Mouse (Mus musculus) intestine, embryonic 16.5 days (tissue): ENCODE data around the gene Gm20481. TPM values are rescaled to one million over a fixed set of nuclear protein-coding genes. Genes with fewer than 3 reads are reported as not detected.
"Not testable (repeated sequence)": the region's sequence is repeated elsewhere in the genome, so short reads cannot be mapped to it uniquely, and the experiment has no call there.

Source experiments
- ATAC-seq: fragments of 200-750 bp; cut with Nextera tagmentation; 2 replicates; pipeline ENCODE4 v1.8.0; 2017; ENCODE audit warnings: moderate TSS enrichment, moderate library complexity
- H3K27ac ChIP-seq: fragments of 300-500 bp; sonication (generic); 2 replicates; pipeline ENCODE4 v1.5.1; 2014; ENCODE audit warnings: mild to moderate bottlenecking, low read length
- H3K27me3 ChIP-seq: fragments of 300-500 bp; sonication (generic); replicated peaks from 2 replicates; pipeline ENCODE4 v1.6.1; 2014; ENCODE audit warnings: low read length, control low read depth, mixed read lengths; ENCODE audit not compliant: control insufficient read depth, insufficient read depth
- H3K36me3 ChIP-seq: fragments of 300-500 bp; sonication (generic); 2 replicates; pipeline ENCODE4 v1.6.1; 2014; ENCODE audit warnings: low read length, control low read depth; ENCODE audit not compliant: control insufficient read depth, insufficient read depth
- H3K4me1 ChIP-seq: fragments of 300-500 bp; sonication (generic); 2 replicates; pipeline ENCODE4 v1.6.1; 2014; ENCODE audit warnings: low read length, control low read depth, mixed read lengths; ENCODE audit not compliant: control insufficient read depth, insufficient read depth
- H3K4me2 ChIP-seq: fragments of 300-500 bp; sonication (generic); 2 replicates; pipeline ENCODE4 v1.6.1; 2014; ENCODE audit warnings: low read depth, low read length, control low read depth
- H3K4me3 ChIP-seq: fragments of 300-500 bp; sonication (generic); 2 replicates; pipeline ENCODE4 v1.5.1; 2014; ENCODE audit warnings: mild to moderate bottlenecking, low read length
- H3K9ac ChIP-seq: fragments of 300-500 bp; sonication (generic); 2 replicates; pipeline ENCODE4 v1.6.1; 2014; ENCODE audit warnings: low read depth, low read length
- H3K9me3 ChIP-seq: fragments of 300-500 bp; sonication (generic); 2 replicates; pipeline ENCODE4 v1.6.1; 2016; ENCODE audit warnings: low read length, control low read depth; ENCODE audit not compliant: control insufficient read depth
- WGBS: fragments of 180-500 bp; shearing (Covaris S2); extraction: QIAGEN DNeasy Blood & Tissue Kit; methylation state at CpG from one replicate; pipeline ENCODE4 v1.1.7; 2014; 5-methylcytosine and 5-hydroxymethylcytosine counted together
- polyA plus RNA-seq: library from polyadenylated mRNA; unstranded; fragments of >200 nt; fragmentation: Nextera tagmentation; extraction: Ambion mirVana; gene quantifications from 2 replicates; pipeline ENCODE4 v1.2.1, GENCODE M21; 2015

Gene Gm20481
- polyA plus RNA-seq, 1 experiment from 2014 or later, result not detected

DNA sequence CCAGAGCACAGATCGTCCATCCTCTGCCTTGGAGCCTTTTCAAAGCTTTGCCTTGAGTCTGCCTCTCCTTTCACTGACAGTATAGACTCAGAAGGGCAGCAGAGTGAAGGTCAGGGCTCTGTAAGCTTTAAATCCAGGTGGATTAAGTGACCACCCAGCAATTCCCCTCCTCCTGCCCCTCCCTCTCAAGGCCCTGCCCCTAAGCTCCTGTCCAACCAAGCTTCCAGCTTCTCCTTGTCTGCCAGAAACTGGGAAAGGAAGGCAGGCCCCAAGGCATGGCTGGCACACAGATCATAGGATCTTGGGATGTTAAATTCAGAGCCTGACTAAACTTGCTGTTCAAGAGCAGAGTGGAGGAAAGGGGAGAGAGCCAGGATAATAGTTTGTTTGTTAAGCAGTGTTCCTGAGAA, 5.1 kb upstream of the Gm20481 start:
- WGBS, result 32% methylated on average over 1 of the region's 1 CpGs
- no peak for ATAC-seq
- Histone ChIP-seq H3K9me3 (no peaks in the 10 kb centered on the region), H3K4me2 (no peak overlapping the region), H3K27ac (peak overlapping the region; percentile 18; the same call in 1 of the 2 replicates), H3K36me3 (no peaks in the 10 kb centered on the region), H3K4me3 (no peak overlapping the region), H3K4me1 (peaks cover 9% of the 10 kb centered on the region), H3K27me3 (peaks cover 17% of the 10 kb centered on the region), H3K9ac (peak overlapping the region; percentile 8; the same call in 1 of the 2 replicates)

GRCm38 (mm10) chr17:34965627-34966026, 4.1 kb upstream of the Gm20481 start:
- H3K4me2 ChIP-seq, result no peak overlapping the region
- H3K27ac ChIP-seq, result no peak overlapping the region
- 62% methylated on average over 5 of the region's 5 CpGs for WGBS

DNA sequence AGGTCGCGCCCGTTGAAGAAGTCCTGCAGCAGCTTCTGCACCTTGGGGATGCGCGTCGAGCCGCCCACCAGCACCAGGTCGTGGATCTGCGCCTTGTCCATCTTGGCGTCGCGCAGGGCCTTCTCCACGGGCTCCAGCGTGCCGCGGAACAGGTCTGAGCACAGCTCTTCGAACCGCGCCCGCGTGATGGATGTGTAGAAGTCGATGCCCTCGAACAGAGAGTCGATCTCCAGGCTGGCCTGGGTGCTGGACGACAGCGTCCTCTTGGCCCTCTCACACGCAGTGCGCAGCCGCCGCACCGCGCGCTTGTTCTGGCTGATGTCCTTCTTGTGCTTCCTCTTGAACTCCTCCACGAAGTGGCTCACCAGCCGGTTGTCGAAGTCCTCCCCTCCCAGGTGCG, 1.1 kb downstream of the Gm20481 start:
- not testable (repeated sequence) for H3K9me3 ChIP-seq, H3K4me1 ChIP-seq, H3K9ac ChIP-seq, H3K4me3 ChIP-seq, H3K4me2 ChIP-seq, H3K36me3 ChIP-seq, H3K27ac ChIP-seq, ATAC-seq
- H3K27me3 ChIP-seq, result peaks cover 17% of the 10 kb centered on the region
- WGBS, result 31% methylated on average over 15 of the region's 37 CpGs

More at GRCm38 (mm10) chr17:34965627-34966026, 4.1 kb upstream of the Gm20481 start:
- H3K27me3 ChIP-seq, result peaks cover 17% of the 10 kb centered on the region
- ATAC-seq, result no peak
- no peaks in the 10 kb centered on the region for H3K9me3 ChIP-seq
- no peaks in the 10 kb centered on the region for H3K36me3 ChIP-seq
- H3K4me3 ChIP-seq, result no peak overlapping the region
- no peak overlapping the region for H3K9ac ChIP-seq
- peaks cover 6% of the 10 kb centered on the region for H3K4me1 ChIP-seq

DNA sequence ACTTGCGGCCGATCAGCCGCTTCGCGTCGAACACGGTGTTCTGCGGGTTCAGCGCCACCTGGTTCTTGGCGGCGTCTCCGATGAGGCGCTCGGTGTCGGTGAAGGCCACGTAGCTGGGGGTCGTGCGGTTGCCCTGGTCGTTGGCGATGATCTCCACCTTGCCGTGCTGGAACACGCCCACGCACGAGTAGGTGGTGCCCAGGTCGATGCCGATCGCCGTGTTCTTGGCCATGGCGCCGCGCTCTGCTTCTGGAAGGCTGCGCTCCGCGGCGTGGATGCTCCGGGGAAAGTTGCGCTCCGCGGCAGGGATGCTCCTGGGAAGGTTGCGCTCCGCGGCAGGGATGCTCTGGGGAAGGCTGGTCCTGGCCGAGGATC, 2.0 kb downstream of the Gm20481 start:
- not testable (repeated sequence) for H3K4me1 ChIP-seq, H3K9ac ChIP-seq, H3K9me3 ChIP-seq, H3K27ac ChIP-seq, H3K36me3 ChIP-seq
- WGBS, result 0% methylated on average over 16 of the region's 43 CpGs
- Histone ChIP-seq H3K4me3 (peak overlapping the region; percentile 46), H3K4me2 (peak overlapping the region; percentile 71), H3K27me3 (peaks cover 17% of the 10 kb centered on the region)
- peak; percentile 48 for ATAC-seq

- Histone ChIP-seq H3K9ac (peak within 1 kb of the TSS; percentile 48), H3K27ac (peak within 1 kb of the TSS; percentile 52), H3K27me3 (peaks cover 17% of the 10 kb centered on the region), H3K4me2 (peak within 1 kb of the TSS; percentile 71), H3K4me3 (peak within 1 kb of the TSS; percentile 46)
- not testable (repeated sequence) for H3K9me3 ChIP-seq, H3K36me3 ChIP-seq, H3K4me1 ChIP-seq
- peak; percentile 96 for ATAC-seq
- 1% methylated on average over 28 of the region's 33 CpGs for WGBS
These were observed 2.5 kb downstream of the Gm20481 start, which contains the start of the genes Hspa1a and Hspa1l for GRCm38 (mm10) chr17:34972069-34972749. Gene Hspa1a, minus strand, starts transcription at chr17:34972156. Gene Hspa1l, plus strand, starts transcription at chr17:34972703.

DNA sequence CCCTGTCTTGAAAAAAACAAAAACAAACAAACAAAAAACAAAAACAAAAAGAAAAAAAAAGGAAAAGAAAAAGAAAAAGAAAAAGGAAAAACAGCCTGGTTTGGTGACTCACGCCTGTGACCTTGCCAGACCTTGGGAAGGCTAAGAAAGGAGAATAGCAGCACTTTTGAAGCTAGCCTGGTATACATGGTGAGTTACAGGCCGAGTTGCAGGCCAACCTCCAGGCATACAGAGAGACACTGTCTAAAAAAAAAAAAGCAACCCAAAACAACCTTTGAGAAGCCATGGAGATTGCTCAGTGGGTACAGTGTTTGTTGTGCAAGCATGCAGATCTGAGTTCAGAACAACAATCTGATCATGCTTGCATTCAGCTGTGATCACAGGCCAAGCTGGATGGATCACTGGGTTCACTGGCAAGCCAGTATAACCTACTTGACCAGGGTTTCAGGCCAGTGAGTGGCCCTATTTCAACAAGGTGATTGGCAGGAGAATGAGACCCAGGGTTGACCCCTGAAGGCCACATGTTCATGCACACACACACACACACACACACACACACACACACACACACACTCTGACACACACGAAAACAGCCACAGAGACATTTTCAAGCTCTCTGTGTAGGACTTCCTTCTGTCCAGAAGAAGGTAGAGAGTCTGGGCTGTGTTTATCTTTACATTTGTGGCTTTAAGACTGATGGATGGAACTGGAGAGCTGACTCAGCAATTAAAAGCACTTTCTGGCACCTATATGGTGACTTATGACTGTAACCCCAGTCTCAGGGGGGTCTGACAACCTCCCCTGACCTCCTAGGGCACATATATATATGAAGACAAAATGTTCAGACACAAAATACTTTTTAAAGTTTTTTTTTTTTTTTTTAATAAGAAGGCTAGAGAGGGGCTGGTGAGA, 6.1 kb downstream of the Gm20481 start:
- WGBS, result 76% methylated on average over 3 of the region's 3 CpGs

DNA sequence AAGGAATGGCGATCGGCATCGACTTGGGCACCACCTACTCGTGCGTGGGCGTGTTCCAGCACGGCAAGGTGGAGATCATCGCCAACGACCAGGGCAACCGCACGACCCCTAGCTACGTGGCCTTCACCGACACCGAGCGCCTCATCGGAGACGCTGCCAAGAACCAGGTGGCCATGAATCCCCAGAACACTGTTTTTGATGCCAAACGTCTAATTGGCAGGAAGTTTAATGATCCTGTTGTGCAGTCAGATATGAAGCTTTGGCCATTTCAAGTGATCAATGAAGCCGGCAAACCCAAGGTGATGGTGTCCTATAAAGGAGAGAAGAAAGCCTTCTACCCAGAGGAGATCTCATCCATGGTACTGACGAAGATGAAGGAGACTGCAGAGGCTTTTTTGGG, 7.3 kb downstream of the Gm20481 start:
- H3K27me3 ChIP-seq, result no peaks in the 10 kb centered on the region
- peaks cover 11% of the 10 kb centered on the region for H3K4me1 ChIP-seq
- no peak overlapping the region for H3K9ac ChIP-seq
- no peaks in the 10 kb centered on the region for H3K36me3 ChIP-seq
- no peak overlapping the region for H3K4me3 ChIP-seq
- no peak for ATAC-seq
- no peaks in the 10 kb centered on the region for H3K9me3 ChIP-seq
- no peak overlapping the region for H3K4me2 ChIP-seq
- WGBS, result 94% methylated on average over 20 of the region's 20 CpGs
- H3K27ac ChIP-seq, result no peak overlapping the region

More for the DNA sequence above, 6.1 kb downstream of the Gm20481 start:
- Histone ChIP-seq H3K9me3 (no peaks in the 10 kb centered on the region), H3K9ac (no peak overlapping the region), H3K27me3 (no peaks in the 10 kb centered on the region), H3K27ac (no peak overlapping the region), H3K4me2 (no peak overlapping the region), H3K4me1 (peaks cover 9% of the 10 kb centered on the region), H3K4me3 (no peak overlapping the region), H3K36me3 (no peaks in the 10 kb centered on the region)
- ATAC-seq, result no peak

GRCm38 (mm10) chr17:34978239-34978638, 8.5 kb downstream of the Gm20481 start:
- Histone ChIP-seq H3K4me3 (no peak overlapping the region), H3K4me1 (peaks cover 13% of the 10 kb centered on the region)
- 87% methylated on average over 27 of the region's 27 CpGs for WGBS

DNA sequence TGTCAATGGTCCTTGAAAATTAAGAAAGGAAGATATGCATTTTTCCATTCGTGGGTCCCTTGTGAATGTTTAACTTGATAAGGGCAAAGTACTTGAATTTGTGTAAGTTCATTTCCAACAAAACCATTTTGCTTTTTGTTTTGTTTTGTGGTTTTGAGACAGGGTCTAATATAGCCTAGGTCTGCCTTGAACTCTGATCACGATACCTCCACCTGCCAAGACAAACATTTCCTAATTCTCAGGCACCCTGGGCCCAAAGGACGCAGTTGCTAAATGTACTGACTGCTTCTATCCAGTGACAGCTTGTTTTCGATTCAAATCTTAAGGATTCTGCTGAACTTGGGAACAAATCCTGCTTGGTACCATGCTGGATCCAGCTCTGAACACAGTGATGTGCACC, 9.9 kb downstream of the Gm20481 start:
- Histone ChIP-seq H3K4me2 (no peak overlapping the region), H3K36me3 (no peaks in the 10 kb centered on the region), H3K9ac (no peak overlapping the region), H3K27ac (0 out of 2 replicates have a peak overlapping the region, but pooled peaks have one; percentile 47), H3K9me3 (no peaks in the 10 kb centered on the region), H3K4me1 (peaks cover 15% of the 10 kb centered on the region), H3K4me3 (no peak overlapping the region), H3K27me3 (no peaks in the 10 kb centered on the region)
- ATAC-seq, result no peak
- 84% methylated on average over 4 of the region's 4 CpGs for whole genome bisulfite sequencing

More at GRCm38 (mm10) chr17:34978239-34978638, 8.5 kb downstream of the Gm20481 start:
- no peaks in the 10 kb centered on the region for H3K27me3 ChIP-seq
- no peaks in the 10 kb centered on the region for H3K36me3 ChIP-seq
- H3K27ac ChIP-seq, result no peak overlapping the region
- no peak overlapping the region for H3K4me2 ChIP-seq
- no peak overlapping the region for H3K9ac ChIP-seq
- ATAC-seq, result no peak
- H3K9me3 ChIP-seq, result no peaks in the 10 kb centered on the region
